Mouse (Mus musculus) bone marrow macrophage, adult 2 months (primary cell): ENCODE results near the gene Trafd1. TPM values are rescaled to one million over a fixed set of nuclear protein-coding genes. Genes with fewer than 3 reads are reported as not detected.

Source experiments
- H3K27ac ChIP-seq: 2 replicates; pipeline ENCODE4 v1.5.1; 2012; ENCODE audit warnings: low read depth, low read length; ENCODE audit not compliant: insufficient read depth
- H3K4me1 ChIP-seq: 2 replicates; pipeline ENCODE4 v1.6.1; 2012; ENCODE audit warnings: low read length; ENCODE audit not compliant: control insufficient read depth, insufficient read depth
- H3K4me3 ChIP-seq: 2 replicates; pipeline ENCODE4 v1.5.1; 2012; ENCODE audit warnings: mild to moderate bottlenecking, low read length, moderate library complexity; ENCODE audit not compliant: insufficient read depth
- CTCF ChIP-seq: IDR thresholded peaks from 2 replicates; pipeline ENCODE4 v1.5.1; 2012; ENCODE audit warnings: low read depth, mild to moderate bottlenecking, low read length, moderate library complexity
- POLR2A ChIP-seq: IDR thresholded peaks from 2 replicates; pipeline ENCODE4 v1.6.1; 2012; ENCODE audit warnings: mild to moderate bottlenecking, low read depth, low read length, borderline replicate concordance
- polyA plus RNA-seq: library from polyadenylated mRNA; stranded (reverse); fragments of >200 nt; gene quantifications from 2 replicates; pipeline ENCODE4 v1.2.4, GENCODE M21; 2012; ENCODE audit not compliant: missing spikeins, insufficient read depth, insufficient read length

The Trafd1 gene
- polyA plus RNA-seq, 1 experiment: 235 TPM

- TF ChIP-seq CTCF (no peak), POLR2A (no peak)
- Histone ChIP-seq H3K4me1 (no peaks in the 10 kb centered on the region), H3K27ac (no peak overlapping the region)
Measured at GRCm38 (mm10) chr5:121361696-121362095, 23.7 kb downstream of the Trafd1 start.

GRCm38 (mm10) chr5:121359229-121359628 lies 26.2 kb downstream of the Trafd1 start:
- TF ChIP-seq POLR2A: no peak
- no peak for TF ChIP-seq CTCF
- H3K27ac ChIP-seq: no peak overlapping the region
- no peak overlapping the region for H3K4me3 ChIP-seq
- H3K4me1 ChIP-seq: no peaks in the 10 kb centered on the region

More at GRCm38 (mm10) chr5:121361696-121362095, 23.7 kb downstream of the Trafd1 start:
- H3K4me3 ChIP-seq: no peak overlapping the region

GRCm38 (mm10) chr5:121343997-121344396 lies 41.4 kb downstream of the Trafd1 start:
- TF ChIP-seq POLR2A (no peak), CTCF (no peak)
- Histone ChIP-seq H3K27ac (peak overlapping the region; percentile 61), H3K4me3 (no peak overlapping the region), H3K4me1 (peaks cover 50% of the 10 kb centered on the region)

GRCm38 (mm10) chr5:121342490-121342889 lies 42.9 kb downstream of the Trafd1 start:
- Histone ChIP-seq H3K4me1 (peaks cover 55% of the 10 kb centered on the region), H3K4me3 (no peak overlapping the region)

GRCm38 (mm10) chr5:121340965-121341473 lies 44.4 kb downstream of the Trafd1 start:
- no peak for TF ChIP-seq POLR2A
- no peak for TF ChIP-seq CTCF
- Histone ChIP-seq H3K27ac (peak overlapping the region; percentile 2; the same call in 1 of the 2 replicates), H3K4me3 (no peak overlapping the region), H3K4me1 (peaks cover 55% of the 10 kb centered on the region)

More at GRCm38 (mm10) chr5:121342490-121342889, 42.9 kb downstream of the Trafd1 start:
- H3K27ac ChIP-seq: peak overlapping the region; percentile 61
- TF ChIP-seq CTCF (no peak), POLR2A (no peak)

- no peak for TF ChIP-seq CTCF
- TF ChIP-seq POLR2A: no peak
- Histone ChIP-seq H3K4me1 (peaks cover 55% of the 10 kb centered on the region), H3K4me3 (no peak overlapping the region), H3K27ac (no peak overlapping the region)
Measured at GRCm38 (mm10) chr5:121339507-121340230, 45.8 kb downstream of the Trafd1 start.

GRCm38 (mm10) chr5:121336776-121337175 lies 48.7 kb downstream of the Trafd1 start:
- TF ChIP-seq POLR2A (no peak), CTCF (no peak)
- Histone ChIP-seq H3K4me3 (no peak overlapping the region), H3K4me1 (peaks cover 28% of the 10 kb centered on the region), H3K27ac (no peak overlapping the region)

- TF ChIP-seq POLR2A (no peak), CTCF (no peak)
- peaks cover 24% of the 10 kb centered on the region for H3K4me1 ChIP-seq
- no peak overlapping the region for H3K4me3 ChIP-seq
- H3K27ac ChIP-seq: no peak overlapping the region
Measured at GRCm38 (mm10) chr5:121336009-121336408, 49.4 kb downstream of the Trafd1 start.

GRCm38 (mm10) chr5:121335426-121335825 lies 50.0 kb downstream of the Trafd1 start:
- Histone ChIP-seq H3K4me1 (peaks cover 24% of the 10 kb centered on the region), H3K27ac (no peak overlapping the region), H3K4me3 (no peak overlapping the region)
- no peak for TF ChIP-seq POLR2A

- no peak for TF ChIP-seq CTCF
- TF ChIP-seq POLR2A: no peak
- Histone ChIP-seq H3K4me1 (peaks cover 15% of the 10 kb centered on the region), H3K27ac (no peak overlapping the region), H3K4me3 (no peak overlapping the region)
Measured at GRCm38 (mm10) chr5:121334454-121334853, 51.0 kb downstream of the Trafd1 start.

- TF ChIP-seq POLR2A: no peak
- no peak for TF ChIP-seq CTCF
- H3K4me3 ChIP-seq: no peak overlapping the region
- no peak overlapping the region for H3K27ac ChIP-seq
- peaks cover 14% of the 10 kb centered on the region for H3K4me1 ChIP-seq
Measured at GRCm38 (mm10) chr5:121333976-121334375, 51.5 kb downstream of the Trafd1 start.
